Mouse (Mus musculus) inflammation-experienced regulatory T-cells, adult 16 weeks (primary cell): Measurements from ENCODE around the gene Chmp1a. TPM values are rescaled to one million over a fixed set of nuclear protein-coding genes. Genes with fewer than 3 reads are reported as not detected.

Source experiments
- polyA plus RNA-seq: library from polyadenylated mRNA; unstranded; fragments of 100-300 nt; shearing (Covaris generic); gene quantifications from one replicate; pipeline ENCODE4 v1.2.1, GENCODE M21; 2017

Gene Chmp1a
- polyA plus RNA-seq, result 266 TPM

GRCm38 (mm10) chr8:123212321-123213117 lies at the start of gene Chmp1a, which contains the start of gene Spata33:
TSS of gene Chmp1a (minus strand) at chr8:123212763.
TSS of gene Spata33 (plus strand) at chr8:123212832.

GRCm38 (mm10) chr8:123254099-123254885 lies 41.7 kb upstream of the Chmp1a start, which contains the start of the genes Zfp276 and Vps9d1:
TSS of gene Zfp276 (plus strand) at chr8:123254195.
TSS of gene Vps9d1 (minus strand) at chr8:123254348.

GRCm38 (mm10) chr8:123235520-123236497 lies 23.2 kb upstream of the Chmp1a start, which contains the start of gene Spata2l:
TSS of gene Spata2l (minus strand) at chr8:123236233.

GRCm38 (mm10) chr8:123224278-123225266 lies 12.0 kb upstream of the Chmp1a start, which contains the start of gene Cdk10:
TSS of gene Cdk10 (plus strand) at chr8:123224842.

GRCm38 (mm10) chr8:123185566-123186409 lies 26.8 kb downstream of the Chmp1a start, which contains the start of gene Dpep1:
TSS of gene Dpep1 (plus strand) at chr8:123186242.

GRCm38 (mm10) chr8:123157888-123158465 lies 54.6 kb downstream of the Chmp1a start, which contains the start of gene Sult5a1:
TSS of gene Sult5a1 (minus strand) at chr8:123158315.

Other genes starting within 250 kb of the Chmp1a start
- gene Ankrd11, start 170.5 kb downstream of the Chmp1a start, polyA plus RNA-seq, result 51.2 TPM
- gene Spg7, start 149.8 kb downstream of the Chmp1a start, polyA plus RNA-seq, result 16.3 TPM
- gene Rpl13, start 110.4 kb downstream of the Chmp1a start, polyA plus RNA-seq, result 821 TPM
- 1.9 TPM for gene Cpne7, start 95.4 kb downstream of the Chmp1a start, polyA plus RNA-seq
- not detected for gene Sult5a1, start 54.4 kb downstream of the Chmp1a start, polyA plus RNA-seq
- not detected for gene Dpep1, start 26.5 kb downstream of the Chmp1a start, polyA plus RNA-seq
- not detected for gene Spata33, start 69 bp upstream of the Chmp1a start, polyA plus RNA-seq
- 27.9 TPM for gene Cdk10, start 12.1 kb upstream of the Chmp1a start, polyA plus RNA-seq
- gene Spata2l, start 23.5 kb upstream of the Chmp1a start, polyA plus RNA-seq, result 12.4 TPM
- gene Zfp276, start 41.4 kb upstream of the Chmp1a start, polyA plus RNA-seq, result 31.9 TPM
- gene Vps9d1, start 41.6 kb upstream of the Chmp1a start, polyA plus RNA-seq, result 21.4 TPM
- 13.9 TPM for gene Fanca, start 105.8 kb upstream of the Chmp1a start, polyA plus RNA-seq
- gene Spire2, start 120.0 kb upstream of the Chmp1a start, polyA plus RNA-seq, result not detected
- 350 TPM for gene Tcf25, start 161.0 kb upstream of the Chmp1a start, polyA plus RNA-seq
- gene Mc1r, start 194.3 kb upstream of the Chmp1a start, polyA plus RNA-seq, result not detected
- gene Tubb3, start 198.7 kb upstream of the Chmp1a start, polyA plus RNA-seq, result not detected
- 17.4 TPM for gene Def8, start 210.8 kb upstream of the Chmp1a start, polyA plus RNA-seq